Mouse (Mus musculus): ENCODE measurements at regions not wholly inside any gene's neighbourhood (a gene's known extent, or its start where the extent isn't known, plus 50 kb on each side); places are given as distances from the start of the nearest gene placed in this dataset.

GRCm38 (mm10) chr8:93697206-93697605 lies 112.6 kb upstream of the Gnao1 start:
- Histone ChIP-seq H3K36me3 (no peaks in the 10 kb centered on the region), H3K4me2 (replicated peaks) (no peak overlapping the region), H3K4me3 (replicated peaks) (no peak overlapping the region), H3K27me3 (replicated peaks) (no peaks in the 10 kb centered on the region), H3K4me1 (replicated peaks) (no peaks in the 10 kb centered on the region), H3K9ac (no peak overlapping the region), H3K27ac (no peak overlapping the region), H3K9me3 (no peaks in the 10 kb centered on the region)
- ATAC-seq = no peak
- WGBS = 56% methylated on average over 7 of the region's 7 CpGs

- no peak for ATAC-seq
- no peaks in the 10 kb centered on the region for H3K36me3 ChIP-seq
These were observed 111.3 kb upstream of the Gnao1 start for GRCm38 (mm10) chr8:93698508-93698907.

DNA sequence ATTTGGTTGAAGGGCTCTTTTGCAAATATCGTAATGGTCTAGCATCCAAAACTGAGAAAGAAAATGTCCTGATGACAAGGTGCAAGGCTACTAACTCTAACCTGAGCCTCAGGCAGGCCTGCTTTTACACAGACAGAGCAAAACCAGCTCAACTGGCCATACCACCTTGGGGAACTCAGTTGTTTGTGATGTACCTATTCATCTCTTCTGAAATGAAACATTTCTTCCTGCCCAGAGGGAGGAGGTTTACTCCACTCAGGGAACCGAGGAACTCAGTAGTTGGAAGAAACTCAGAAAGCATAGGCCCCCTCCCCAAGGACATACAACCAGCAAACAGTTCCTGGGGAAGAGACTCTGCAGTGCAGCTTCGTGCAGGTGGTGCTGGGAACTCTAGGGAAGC lies 108.4 kb upstream of the Gnao1 start:
- H3K9ac ChIP-seq = no peak overlapping the region
- WGBS = 61% methylated on average over 3 of the region's 3 CpGs
- ATAC-seq = no peak
- no peak overlapping the region for H3K4me2 ChIP-seq (replicated peaks)
- H3K4me3 ChIP-seq (replicated peaks) = no peak overlapping the region
- no peaks in the 10 kb centered on the region for H3K27me3 ChIP-seq (replicated peaks)
- no peaks in the 10 kb centered on the region for H3K36me3 ChIP-seq
- no peaks in the 10 kb centered on the region for H3K4me1 ChIP-seq (replicated peaks)
- no peak overlapping the region for H3K27ac ChIP-seq
- no peaks in the 10 kb centered on the region for H3K9me3 ChIP-seq

More at GRCm38 (mm10) chr8:93698508-93698907, 111.3 kb upstream of the Gnao1 start:
- no peak overlapping the region for H3K9ac ChIP-seq
- no peak overlapping the region for H3K4me3 ChIP-seq (replicated peaks)
- H3K4me2 ChIP-seq (replicated peaks) = no peak overlapping the region
- no peaks in the 10 kb centered on the region for H3K9me3 ChIP-seq
- 91% methylated on average over 3 of the region's 3 CpGs for WGBS
- no peak overlapping the region for H3K27ac ChIP-seq
- no peaks in the 10 kb centered on the region for H3K27me3 ChIP-seq (replicated peaks)
- H3K4me1 ChIP-seq (replicated peaks) = no peaks in the 10 kb centered on the region

GRCm38 (mm10) chr8:93712066-93712706 lies 97.6 kb upstream of the Gnao1 start:
- H3K4me1 ChIP-seq (replicated peaks) = no peaks in the 10 kb centered on the region
- H3K4me2 ChIP-seq (replicated peaks) = no peak overlapping the region
- 86% methylated on average over 3 of the region's 3 CpGs for WGBS
- H3K36me3 ChIP-seq = no peaks in the 10 kb centered on the region
- no peak overlapping the region for H3K4me3 ChIP-seq (replicated peaks)
- H3K27ac ChIP-seq = no peak overlapping the region
- no peak overlapping the region for H3K9ac ChIP-seq
- no peaks in the 10 kb centered on the region for H3K9me3 ChIP-seq
- no peak for ATAC-seq
- H3K27me3 ChIP-seq (replicated peaks) = no peaks in the 10 kb centered on the region

GRCm38 (mm10) chr8:93713221-93713620 lies 96.5 kb upstream of the Gnao1 start:
- H3K9ac ChIP-seq = no peak overlapping the region
- no peaks in the 10 kb centered on the region for H3K4me1 ChIP-seq (replicated peaks)
- no peak overlapping the region for H3K4me2 ChIP-seq (replicated peaks)
- no peaks in the 10 kb centered on the region for H3K36me3 ChIP-seq
- no peak for ATAC-seq
- H3K27me3 ChIP-seq (replicated peaks) = no peaks in the 10 kb centered on the region
- H3K9me3 ChIP-seq = no peaks in the 10 kb centered on the region
- H3K4me3 ChIP-seq (replicated peaks) = no peak overlapping the region
- H3K27ac ChIP-seq = no peak overlapping the region
- WGBS = 88% methylated on average over 2 of the region's 2 CpGs

GRCm38 (mm10) chr8:93724896-93725489 lies 84.8 kb upstream of the Gnao1 start:
- Histone ChIP-seq H3K27me3 (replicated peaks) (no peaks in the 10 kb centered on the region), H3K9me3 (no peaks in the 10 kb centered on the region), H3K36me3 (no peaks in the 10 kb centered on the region), H3K9ac (no peak overlapping the region), H3K4me2 (replicated peaks) (no peak overlapping the region), H3K4me3 (replicated peaks) (no peak overlapping the region), H3K27ac (no peak overlapping the region), H3K4me1 (replicated peaks) (no peaks in the 10 kb centered on the region)
- ATAC-seq = no peak
- WGBS = 75% methylated on average over 15 of the region's 15 CpGs

GRCm38 (mm10) chr8:93729124-93729930 lies 80.4 kb upstream of the Gnao1 start:
- Histone ChIP-seq H3K9me3 (no peaks in the 10 kb centered on the region), H3K27ac (no peak overlapping the region), H3K9ac (no peak overlapping the region), H3K4me3 (replicated peaks) (no peak overlapping the region), H3K4me2 (replicated peaks) (no peak overlapping the region), H3K27me3 (replicated peaks) (no peaks in the 10 kb centered on the region), H3K36me3 (no peaks in the 10 kb centered on the region), H3K4me1 (replicated peaks) (no peaks in the 10 kb centered on the region)
- no peak for ATAC-seq
- 76% methylated on average over 15 of the region's 15 CpGs for WGBS

- Histone ChIP-seq H3K4me2 (replicated peaks) (no peak overlapping the region), H3K27me3 (replicated peaks) (no peaks in the 10 kb centered on the region), H3K9me3 (no peaks in the 10 kb centered on the region), H3K27ac (no peak overlapping the region), H3K9ac (no peak overlapping the region), H3K4me3 (replicated peaks) (no peak overlapping the region), H3K36me3 (no peaks in the 10 kb centered on the region), H3K4me1 (replicated peaks) (no peaks in the 10 kb centered on the region)
- no peak for ATAC-seq
- WGBS = 80% methylated on average over 14 of the region's 14 CpGs
These were observed 78.7 kb upstream of the Gnao1 start for GRCm38 (mm10) chr8:93730738-93731700.

GRCm38 (mm10) chr8:93734818-93735217 lies 74.9 kb upstream of the Gnao1 start:
- 66% methylated on average over 4 of the region's 4 CpGs for WGBS
- Histone ChIP-seq H3K27ac (no peak overlapping the region), H3K9me3 (no peaks in the 10 kb centered on the region), H3K4me1 (replicated peaks) (no peaks in the 10 kb centered on the region), H3K4me3 (replicated peaks) (no peak overlapping the region), H3K4me2 (replicated peaks) (no peak overlapping the region), H3K27me3 (replicated peaks) (no peaks in the 10 kb centered on the region), H3K36me3 (no peaks in the 10 kb centered on the region), H3K9ac (no peak overlapping the region)
- no peak for ATAC-seq

DNA sequence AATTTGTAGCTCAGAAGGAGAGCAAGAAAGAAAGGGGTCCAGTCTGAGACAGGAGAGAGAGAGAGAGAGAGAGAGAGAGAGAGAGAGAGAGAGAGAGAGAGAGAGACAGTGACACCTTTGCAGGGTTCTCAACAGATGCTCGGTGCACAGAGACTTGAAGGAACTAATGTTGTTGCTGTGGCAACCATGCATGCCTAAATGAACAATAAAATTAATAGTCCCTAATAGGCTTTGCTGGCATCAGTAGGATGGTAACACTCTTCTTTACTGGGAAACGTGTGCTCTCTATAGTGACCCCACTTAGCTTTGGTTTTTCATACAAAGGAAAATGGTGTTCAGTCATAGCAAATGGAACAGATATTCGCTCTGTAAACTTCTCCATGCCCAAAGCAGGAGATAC lies 69.5 kb upstream of the Gnao1 start:
- H3K9ac ChIP-seq = no peak overlapping the region
- no peak overlapping the region for H3K4me2 ChIP-seq (replicated peaks)
- 81% methylated on average over 3 of the region's 3 CpGs for WGBS
- H3K4me1 ChIP-seq (replicated peaks) = no peaks in the 10 kb centered on the region
- no peaks in the 10 kb centered on the region for H3K36me3 ChIP-seq
- no peaks in the 10 kb centered on the region for H3K27me3 ChIP-seq (replicated peaks)
- no peaks in the 10 kb centered on the region for H3K9me3 ChIP-seq
- no peak overlapping the region for H3K27ac ChIP-seq
- ATAC-seq = no peak
- no peak overlapping the region for H3K4me3 ChIP-seq (replicated peaks)

DNA sequence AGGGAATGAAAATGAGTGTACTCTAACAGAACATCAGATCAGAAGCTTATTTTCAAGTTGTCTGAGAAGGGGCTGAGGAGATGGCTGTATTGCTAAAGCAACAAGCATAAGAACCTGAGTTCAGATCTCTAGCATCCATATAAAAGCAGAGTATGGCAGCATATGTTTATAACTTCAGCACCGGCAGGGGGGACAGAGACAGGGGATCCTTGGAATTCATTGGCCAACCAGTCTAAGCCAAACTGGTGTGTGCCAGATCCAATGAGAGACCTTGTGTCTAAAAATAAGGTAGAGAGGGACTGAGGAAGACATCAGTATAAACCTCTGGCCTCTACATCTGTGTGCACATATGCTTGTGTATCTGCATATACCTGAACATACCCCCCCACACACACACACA lies 61.0 kb upstream of the Gnao1 start:
- H3K27me3 ChIP-seq (replicated peaks) = no peaks in the 10 kb centered on the region
- no peak overlapping the region for H3K4me2 ChIP-seq (replicated peaks)
- no peak for ATAC-seq
- H3K4me1 ChIP-seq (replicated peaks) = no peaks in the 10 kb centered on the region
- no peak overlapping the region for H3K9ac ChIP-seq
- H3K9me3 ChIP-seq = no peaks in the 10 kb centered on the region
- no peak overlapping the region for H3K27ac ChIP-seq
- no peaks in the 10 kb centered on the region for H3K36me3 ChIP-seq
- 61% methylated on average over 1 of the region's 1 CpGs for WGBS
- H3K4me3 ChIP-seq (replicated peaks) = no peak overlapping the region

DNA sequence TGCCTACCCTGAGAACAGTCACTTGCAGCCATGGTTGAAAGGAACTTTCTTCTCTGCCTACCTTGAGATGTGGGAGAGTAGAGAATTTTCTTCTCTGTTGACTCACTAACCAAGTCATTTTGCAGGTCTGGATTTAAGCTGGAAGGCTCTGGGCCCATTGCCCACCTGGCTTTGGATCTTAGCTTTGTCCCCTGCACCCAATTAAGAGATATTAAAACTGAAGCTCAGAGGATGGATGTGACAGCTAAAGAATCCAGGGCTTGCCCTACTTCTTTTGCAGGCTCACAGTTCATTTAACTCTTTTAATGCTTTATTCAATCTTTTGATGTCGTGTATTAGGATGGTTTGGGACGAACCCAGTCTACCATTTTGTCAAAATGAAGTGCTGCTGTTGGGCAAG lies 58.8 kb upstream of the Gnao1 start:
- no peak overlapping the region for H3K4me3 ChIP-seq (replicated peaks)
- no peak for ATAC-seq
- 77% methylated on average over 2 of the region's 2 CpGs for WGBS

More for the DNA sequence above, 58.8 kb upstream of the Gnao1 start:
- Histone ChIP-seq H3K27me3 (replicated peaks) (no peaks in the 10 kb centered on the region), H3K4me1 (replicated peaks) (no peaks in the 10 kb centered on the region), H3K9me3 (no peaks in the 10 kb centered on the region), H3K9ac (no peak overlapping the region), H3K36me3 (no peaks in the 10 kb centered on the region), H3K4me2 (replicated peaks) (no peak overlapping the region), H3K27ac (no peak overlapping the region)
